Mouse (Mus musculus): Measurements from ENCODE around the gene Vip.

- TF ChIP-seq CTCF (IDR thresholded peaks at IDR 0.05; ENCODE audit: low read depth) = no peak
- no peak for TF ChIP-seq EP300 (IDR thresholded peaks at IDR 0.05; ENCODE audit: low read depth)
Measured at GRCm38 (mm10) chr10:5603512-5603911, 35.5 kb upstream of the Vip start.
